Mouse (Mus musculus) kidney, adult 2 months (tissue): ENCODE measurements around the gene Nfe2l3. TPM values are rescaled to one million over a fixed set of nuclear protein-coding genes. Genes with fewer than 3 reads are reported as not detected.

ENCODE experiments used
- DNase-seq: peaks from one replicate; pipeline ENCODE4 v3.0.0; 2021
- H3K27ac ChIP-seq: fragments of 200-500 bp; 2 replicates; pipeline ENCODE4 v1.5.1; 2012; ENCODE audit warnings: low read depth, low read length, control low read depth, inconsistent platforms; ENCODE audit not compliant: insufficient read depth
- H3K27me3 ChIP-seq: fragments of 200-500 bp; replicated peaks from 2 replicates; pipeline ENCODE4 v1.6.1; 2012; ENCODE audit warnings: mild to moderate bottlenecking, moderate library complexity, low read length, inconsistent platforms; ENCODE audit not compliant: control insufficient read depth, insufficient read depth
- H3K36me3 ChIP-seq: fragments of 200-500 bp; 2 replicates; pipeline ENCODE4 v1.6.1; 2012; ENCODE audit warnings: mild to moderate bottlenecking, moderate library complexity, low read length, inconsistent platforms; ENCODE audit not compliant: control insufficient read depth, insufficient read depth
- H3K4me1 ChIP-seq: fragments of 200-500 bp; 2 replicates; pipeline ENCODE4 v1.6.1; 2011; ENCODE audit warnings: low read length; ENCODE audit not compliant: control insufficient read depth, insufficient read depth
- H3K4me3 ChIP-seq: fragments of 200-500 bp; 2 replicates; pipeline ENCODE4 v1.5.1; 2011; ENCODE audit warnings: mild to moderate bottlenecking, low read depth, low read length, control low read depth; ENCODE audit not compliant: insufficient read depth
- CTCF ChIP-seq: fragments of 200-500 bp; conservative IDR thresholded peaks from 2 replicates; pipeline ENCODE4 v1.5.1; 2011; ENCODE audit warnings: low read depth, mild to moderate bottlenecking, control low read depth, low read length, moderate library complexity, mixed read lengths; ENCODE audit not compliant: insufficient read depth, insufficient read length
- POLR2A ChIP-seq: fragments of 200-500 bp; IDR thresholded peaks from one replicate; pipeline ENCODE4 v1.6.1; 2011; ENCODE audit warnings: low read depth, low read length, control low read depth
- WGBS: fragments of 180-500 bp; shearing (Covaris S2); methylation state at CpG from one replicate; pipeline ENCODE4 v1.1.7; 2018; 5-methylcytosine and 5-hydroxymethylcytosine counted together
- polyA plus RNA-seq: library from polyadenylated mRNA; depleted of rRNA; stranded (reverse); fragments of >200 nt; gene quantifications from 2 replicates; pipeline ENCODE4 v1.2.3, GENCODE M21; 2012

The Nfe2l3 gene
- polyA plus RNA-seq, 1 experiment: 0.75 TPM

DNA sequence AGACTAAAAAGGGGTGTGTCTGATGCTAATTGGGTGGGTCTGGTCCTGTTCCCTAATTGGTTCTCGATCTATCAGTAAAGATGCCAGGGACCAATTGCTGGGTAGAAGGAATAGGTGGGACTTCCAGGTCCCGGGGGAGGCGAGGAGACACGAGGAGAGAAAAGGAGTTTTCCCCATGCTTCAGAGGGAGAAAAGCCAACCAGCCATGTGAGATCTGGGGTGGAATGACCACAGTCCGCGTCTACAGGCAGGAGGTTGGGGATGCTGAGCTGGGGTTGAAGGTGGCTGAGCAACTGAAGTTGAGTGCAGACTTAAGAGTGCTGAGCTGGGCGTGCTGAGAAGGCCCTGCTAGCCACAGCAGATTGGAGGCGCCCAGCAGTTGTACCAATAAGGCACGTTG is 37.0 kb upstream of the Nfe2l3 start:
- H3K4me3 ChIP-seq: no peak overlapping the region
- WGBS: 73% methylated on average over 9 of the region's 9 CpGs
- H3K4me1 ChIP-seq: no peaks in the 10 kb centered on the region
- no peak for DNase-seq
- H3K27ac ChIP-seq: no peak overlapping the region
- H3K36me3 ChIP-seq: no peaks in the 10 kb centered on the region
- H3K27me3 ChIP-seq: no peaks in the 10 kb centered on the region
- no peak for TF ChIP-seq CTCF

DNA sequence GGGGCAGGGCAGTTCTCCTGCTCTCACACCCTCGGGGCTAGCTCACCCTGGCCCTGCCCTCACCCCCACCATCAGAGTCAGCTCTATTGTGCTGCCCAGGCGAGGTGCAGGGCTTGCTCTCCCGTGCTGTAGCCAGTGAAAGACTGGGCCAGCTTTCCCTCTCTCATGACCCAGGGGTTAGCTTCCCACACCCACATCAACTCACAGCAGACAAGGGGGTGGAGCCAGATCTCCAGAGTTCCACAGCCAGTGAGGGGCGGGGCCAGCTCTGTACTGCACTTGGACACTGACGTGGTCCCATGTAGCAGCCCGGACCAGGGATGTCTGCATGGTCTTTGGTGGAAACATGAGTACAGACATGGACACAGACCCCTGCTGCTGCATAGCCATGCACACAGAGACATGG is 33.4 kb upstream of the Nfe2l3 start:
- no peaks in the 10 kb centered on the region for H3K27me3 ChIP-seq
- WGBS: 27% methylated on average over 6 of the region's 6 CpGs
- TF ChIP-seq POLR2A: no peak
- no peak for TF ChIP-seq CTCF
- no peaks in the 10 kb centered on the region for H3K36me3 ChIP-seq
- H3K27ac ChIP-seq: no peak overlapping the region
- H3K4me3 ChIP-seq: no peak overlapping the region
- DNase-seq: peak; percentile 33
- H3K4me1 ChIP-seq: no peaks in the 10 kb centered on the region

DNA sequence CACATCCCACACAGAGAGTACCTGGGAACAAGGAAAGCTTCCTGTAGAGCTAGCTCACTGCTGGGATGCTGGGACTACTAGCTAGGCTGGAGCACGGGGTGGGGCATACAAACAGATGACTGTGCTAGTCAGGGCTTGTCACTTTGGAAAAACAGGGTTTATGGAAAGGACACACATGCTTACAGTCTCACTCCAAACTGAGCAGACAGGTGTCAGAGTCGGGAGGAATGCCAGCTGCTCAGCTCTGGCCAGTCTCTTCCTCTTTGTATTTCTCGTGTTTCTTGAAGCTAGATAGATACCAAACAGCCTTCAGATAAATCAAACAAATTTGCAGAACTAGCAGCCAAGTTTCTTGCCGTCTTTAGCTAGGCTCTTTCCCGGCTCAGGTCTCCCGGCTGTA is 31.2 kb upstream of the Nfe2l3 start:
- H3K27ac ChIP-seq: no peak overlapping the region
- WGBS: 19% methylated on average over 6 of the region's 6 CpGs
- no peaks in the 10 kb centered on the region for H3K36me3 ChIP-seq
- no peak for DNase-seq
- peak overlapping the region; percentile 36 for H3K4me3 ChIP-seq
- no peaks in the 10 kb centered on the region for H3K4me1 ChIP-seq
- no peaks in the 10 kb centered on the region for H3K27me3 ChIP-seq
- no peak for TF ChIP-seq CTCF
- TF ChIP-seq POLR2A: no peak

DNA sequence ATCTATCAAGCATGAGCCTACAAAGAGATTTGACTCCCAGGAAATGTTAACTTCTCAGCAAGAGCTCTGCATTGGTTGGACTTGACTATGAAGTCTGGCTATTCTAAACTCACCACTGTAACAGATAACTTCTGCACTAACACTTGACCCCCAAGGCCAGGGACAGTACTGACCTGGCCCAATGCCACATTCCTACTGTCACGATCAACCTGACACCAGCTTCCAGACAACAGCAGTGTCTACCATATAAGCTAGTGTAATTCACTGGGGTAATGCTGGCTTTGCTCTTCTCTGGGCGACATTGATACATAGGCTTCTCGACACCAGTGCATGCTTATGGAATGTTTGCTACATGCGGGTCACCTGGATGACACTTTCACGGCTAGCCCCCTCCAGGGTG is 28.9 kb upstream of the Nfe2l3 start:
- Histone ChIP-seq H3K4me3 (no peak overlapping the region), H3K36me3 (no peaks in the 10 kb centered on the region), H3K27ac (no peak overlapping the region), H3K27me3 (no peaks in the 10 kb centered on the region), H3K4me1 (no peaks in the 10 kb centered on the region)
- WGBS: 83% methylated on average over 5 of the region's 5 CpGs
- TF ChIP-seq CTCF: no peak
- TF ChIP-seq POLR2A: no peak
- no peak for DNase-seq

DNA sequence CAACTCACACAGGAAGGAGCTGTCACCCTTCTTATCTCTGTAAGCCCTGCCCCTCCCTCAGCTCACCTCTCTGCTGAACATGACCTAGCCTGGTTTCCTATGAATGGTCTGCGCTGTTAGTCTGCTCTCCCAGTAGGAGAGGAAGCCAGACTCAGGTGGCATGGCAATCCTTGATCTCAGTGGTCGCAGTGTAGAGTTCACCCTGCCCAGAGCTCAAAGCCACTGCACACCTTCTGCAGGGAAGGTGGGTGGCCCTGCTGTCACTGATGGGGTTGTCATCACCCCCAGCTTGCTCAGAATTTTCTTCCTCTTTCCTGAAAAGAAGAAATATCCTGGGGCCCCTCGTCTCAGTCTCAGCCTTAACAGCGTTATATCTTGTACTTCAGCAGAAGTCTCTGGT is 28.0 kb upstream of the Nfe2l3 start:
- Histone ChIP-seq H3K36me3 (no peaks in the 10 kb centered on the region), H3K4me1 (no peaks in the 10 kb centered on the region), H3K27me3 (no peaks in the 10 kb centered on the region), H3K4me3 (no peak overlapping the region), H3K27ac (no peak overlapping the region)
- 80% methylated on average over 4 of the region's 4 CpGs for WGBS
- TF ChIP-seq CTCF (no peak), POLR2A (no peak)
- no peak for DNase-seq

DNA sequence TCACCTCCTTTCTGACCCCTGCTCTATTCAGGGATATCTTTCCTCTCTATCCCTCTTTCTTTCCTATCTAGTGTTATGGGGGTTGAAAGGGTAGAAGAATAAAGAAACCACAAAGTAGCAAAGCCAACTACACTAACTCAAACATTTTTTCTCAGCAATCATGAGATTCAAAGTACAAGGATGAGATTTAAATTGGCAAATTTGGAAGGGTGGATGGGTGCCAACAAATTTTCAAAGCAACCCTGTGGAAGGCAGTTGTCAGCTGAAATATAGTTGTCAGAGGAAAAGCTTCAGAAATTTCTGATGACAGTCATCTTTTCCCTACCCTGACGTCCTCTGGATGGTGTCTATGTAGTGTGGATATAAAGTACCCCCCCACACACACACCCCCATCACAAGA is 16.0 kb upstream of the Nfe2l3 start:
- Histone ChIP-seq H3K36me3 (no peaks in the 10 kb centered on the region), H3K27ac (no peak overlapping the region), H3K4me1 (no peaks in the 10 kb centered on the region), H3K4me3 (no peak overlapping the region), H3K27me3 (no peaks in the 10 kb centered on the region)
- TF ChIP-seq CTCF (no peak), POLR2A (no peak)
- WGBS: 71% methylated on average over 1 of the region's 1 CpGs
- no peak for DNase-seq

DNA sequence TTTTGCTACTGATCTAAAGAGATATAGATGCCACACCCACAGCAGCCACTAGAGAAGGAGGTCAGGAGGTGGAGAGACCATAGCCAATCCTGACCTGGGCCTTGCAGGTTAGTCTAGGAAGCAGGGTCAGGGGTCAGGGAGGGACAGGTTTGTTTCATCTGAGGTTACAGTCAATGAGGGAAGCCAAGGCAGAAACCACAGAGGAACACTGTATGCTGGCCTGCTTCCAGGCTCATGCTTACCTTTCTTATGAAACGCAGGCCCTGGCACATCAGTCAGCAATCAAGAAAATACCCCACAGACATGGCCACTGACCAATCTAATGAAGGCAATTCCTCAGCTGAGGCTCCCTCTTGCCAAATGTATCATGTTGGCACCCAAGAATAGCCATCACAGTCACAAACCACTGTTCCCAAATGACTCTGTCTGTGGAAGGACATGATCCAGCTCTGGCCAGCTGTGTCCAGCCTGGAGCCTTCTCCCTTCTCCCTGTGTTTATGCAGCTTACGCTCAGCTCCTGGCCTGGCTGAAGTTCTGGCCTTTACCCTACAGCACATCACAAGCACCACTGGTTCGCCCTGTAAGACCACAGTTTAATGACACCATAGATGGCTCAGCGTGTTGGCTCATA is 15.0 kb upstream of the Nfe2l3 start:
- no peak for TF ChIP-seq CTCF
- TF ChIP-seq POLR2A: no peak
- 92% methylated on average over 4 of the region's 4 CpGs for WGBS
- Histone ChIP-seq H3K27me3 (no peaks in the 10 kb centered on the region), H3K4me3 (no peak overlapping the region), H3K27ac (no peak overlapping the region), H3K36me3 (no peaks in the 10 kb centered on the region), H3K4me1 (no peaks in the 10 kb centered on the region)
- DNase-seq: no peak
